Mouse (Mus musculus) heart, embryonic 14.5 days (tissue): ENCODE results near the gene Plcd3. TPM values are rescaled to one million over a fixed set of nuclear protein-coding genes. Genes with fewer than 3 reads are reported as not detected.
A peak's percentile ranks its signal among the peaks of the same experiment; 100 is the strongest.

Experiments used
- ATAC-seq: fragments of 200-750 bp; cut with Nextera tagmentation; 2 replicates; pipeline ENCODE4 v1.8.0; 2017; ENCODE audit warnings: low read depth, moderate TSS enrichment; ENCODE audit not compliant: insufficient number of reproducible peaks, insufficient read depth, low FRiP score
- H3K27ac ChIP-seq, 2 experiments: fragments of 200-500 bp in 1 of 2; fragments of 300-500 bp in 1 of 2; sonication (generic) in 1 of 2; replicated peaks in 1 of 2; 2 replicates each; pipeline ENCODE4 v1.5.1; 2012 to 2014; ENCODE audit warnings: low read depth in 2 of 2, low read length in 2 of 2, control low read depth in 1 of 2, mild to moderate bottlenecking in 1 of 2, mixed read lengths in 1 of 2; ENCODE audit not compliant: control insufficient read depth in 1 of 2, insufficient read depth in 1 of 2
- H3K27me3 ChIP-seq: fragments of 300-500 bp; sonication (generic); 2 replicates; pipeline ENCODE4 v1.6.1; 2014; ENCODE audit warnings: mild to moderate bottlenecking, low read length, control low read depth; ENCODE audit not compliant: control insufficient read depth, insufficient read depth
- H3K36me3 ChIP-seq: fragments of 300-500 bp; sonication (generic); 2 replicates; pipeline ENCODE4 v1.6.1; 2014; ENCODE audit warnings: mild to moderate bottlenecking, control low read depth, low read length, mixed read lengths; ENCODE audit not compliant: control insufficient read depth, insufficient read depth
- H3K4me1 ChIP-seq, 2 experiments: fragments of 200-500 bp in 1 of 2; fragments of 300-500 bp in 1 of 2; sonication (generic) in 1 of 2; 2 replicates each; pipeline ENCODE4 v1.6.1; 2012 to 2014; ENCODE audit warnings: low read length in 2 of 2, control low read depth in 1 of 2, mixed read lengths in 1 of 2; ENCODE audit not compliant: control insufficient read depth in 2 of 2, insufficient read depth in 2 of 2
- H3K4me2 ChIP-seq: fragments of 300-500 bp; sonication (generic); 2 replicates; pipeline ENCODE4 v1.6.1; 2014; ENCODE audit warnings: mild to moderate bottlenecking, low read length
- H3K4me3 ChIP-seq, 2 experiments: fragments of 200-500 bp in 1 of 2; fragments of 300-500 bp in 1 of 2; sonication (generic) in 1 of 2; 2 replicates each; pipeline ENCODE4 v1.5.1; 2012 to 2014; ENCODE audit warnings: low read length in 2 of 2, mild to moderate bottlenecking in 2 of 2, control low read depth in 1 of 2, low read depth in 1 of 2, moderate library complexity in 1 of 2; ENCODE audit not compliant: control insufficient read depth in 1 of 2, insufficient read depth in 1 of 2
- H3K9ac ChIP-seq: fragments of 300-500 bp; sonication (generic); 2 replicates; pipeline ENCODE4 v1.6.1; 2014; ENCODE audit warnings: mild to moderate bottlenecking, low read length
- H3K9me3 ChIP-seq: fragments of 300-500 bp; sonication (generic); 2 replicates; pipeline ENCODE4 v1.6.1; 2016; ENCODE audit warnings: low read length, control low read depth; ENCODE audit not compliant: control insufficient read depth
- WGBS: fragments of 180-500 bp; shearing (Covaris S2); extraction: QIAGEN DNeasy Blood & Tissue Kit; methylation state at CpG from one replicate; pipeline ENCODE4 v1.1.7; 2014; 5-methylcytosine and 5-hydroxymethylcytosine counted together
- polyA plus RNA-seq: library from polyadenylated mRNA; unstranded; fragments of >200 nt; fragmentation: Nextera tagmentation; extraction: Ambion mirVana; gene quantifications from 2 replicates; pipeline ENCODE4 v1.2.1, GENCODE M21; 2014

Plcd3 gene
- polyA plus RNA-seq, 1 experiment from 2014 or later, result 6.9 TPM

- peak; percentile 87 for ATAC-seq
- no peaks in the 10 kb centered on the region for H3K27me3 ChIP-seq
- H3K36me3 ChIP-seq, result no peaks in the 10 kb centered on the region
These were observed 31.4 kb upstream of the Plcd3 start for GRCm38 (mm10) chr11:103132576-103133455.

GRCm38 (mm10) chr11:103131701-103132575 lies 30.5 kb upstream of the Plcd3 start, which contains the start of gene Hexim2:
Hexim2 (plus strand) TSS chr11:103132429.
- under 1% methylated on average over 35 of the region's 39 CpGs for WGBS
- Histone ChIP-seq H3K9me3 (no peaks in the 10 kb centered on the region), H3K4me2 (peak within 1 kb of the TSS; percentile 84), H3K27me3 (no peaks in the 10 kb centered on the region), H3K9ac (peak within 1 kb of the TSS; percentile 100), H3K36me3 (no peaks in the 10 kb centered on the region), H3K4me3 (peak within 1 kb of the TSS; percentile 85 to 98), H3K4me1 (peaks cover 10 to 32% of the 10 kb centered on the region in 2 experiments), H3K27ac (peak within 1 kb of the TSS; percentile 96 to 100)
- peak; percentile 70 for ATAC-seq

More at GRCm38 (mm10) chr11:103132576-103133455, 31.4 kb upstream of the Plcd3 start:
- under 1% methylated on average over 57 of the region's 58 CpGs for WGBS
- Histone ChIP-seq H3K4me1 (peaks cover 10 to 32% of the 10 kb centered on the region in 2 experiments), H3K9ac (peak overlapping the region; percentile 100), H3K9me3 (no peaks in the 10 kb centered on the region), H3K4me3 (peak overlapping the region; percentile 85 to 98), H3K27ac (peak overlapping the region; percentile 96 to 100), H3K4me2 (peak overlapping the region; percentile 84)

GRCm38 (mm10) chr11:103120315-103120714 lies 18.9 kb upstream of the Plcd3 start:
- ATAC-seq, result no peak
- H3K27ac ChIP-seq, result no peak overlapping the region
- H3K4me3 ChIP-seq, result no peak overlapping the region
- 38% methylated on average over 5 of the region's 5 CpGs for WGBS
- no peak overlapping the region for H3K9ac ChIP-seq
- H3K27me3 ChIP-seq, result no peaks in the 10 kb centered on the region
- peaks cover 0 to 6% of the 10 kb centered on the region in 2 experiments; a peak in 2 of 4 replicates for H3K4me1 ChIP-seq
- H3K4me2 ChIP-seq, result no peak overlapping the region
- no peaks in the 10 kb centered on the region for H3K36me3 ChIP-seq
- H3K9me3 ChIP-seq, result no peaks in the 10 kb centered on the region

- Histone ChIP-seq H3K4me1 (peaks cover 4 to 9% of the 10 kb centered on the region in 2 experiments), H3K27me3 (no peaks in the 10 kb centered on the region), H3K36me3 (no peaks in the 10 kb centered on the region), H3K4me3 (no peak overlapping the region), H3K9me3 (no peaks in the 10 kb centered on the region), H3K9ac (no peak overlapping the region), H3K27ac (no peak overlapping the region), H3K4me2 (no peak overlapping the region)
- no peak for ATAC-seq
- 42% methylated on average over 5 of the region's 5 CpGs for WGBS
These were observed 18.2 kb upstream of the Plcd3 start for GRCm38 (mm10) chr11:103119609-103120008.

GRCm38 (mm10) chr11:103118866-103119265 lies 17.4 kb upstream of the Plcd3 start:
- ATAC-seq, result no peak
- H3K4me3 ChIP-seq, result peak overlapping the region in 1 of 2 experiments; percentile 73; a peak in 1 of 4 replicates
- H3K9me3 ChIP-seq, result no peaks in the 10 kb centered on the region
- peak overlapping the region; percentile 97 for H3K4me2 ChIP-seq
- H3K27ac ChIP-seq, result no peak overlapping the region
- no peaks in the 10 kb centered on the region for H3K36me3 ChIP-seq
- peaks cover 7 to 12% of the 10 kb centered on the region in 2 experiments for H3K4me1 ChIP-seq
- WGBS, result 85% methylated on average over 2 of the region's 2 CpGs
- peak overlapping the region; percentile 86; the same call in 1 of the 2 replicates for H3K9ac ChIP-seq
- no peaks in the 10 kb centered on the region for H3K27me3 ChIP-seq

- under 1% methylated on average over 38 of the region's 38 CpGs for WGBS
- peak overlapping the region; percentile 73 to 77 for H3K4me3 ChIP-seq
- peak overlapping the region; percentile 86 for H3K9ac ChIP-seq
- no peaks in the 10 kb centered on the region for H3K27me3 ChIP-seq
- peaks cover 11 to 18% of the 10 kb centered on the region in 2 experiments for H3K4me1 ChIP-seq
- peak overlapping the region; percentile 70 to 89 for H3K27ac ChIP-seq
- ATAC-seq, result no peak
- no peaks in the 10 kb centered on the region for H3K9me3 ChIP-seq
- peak overlapping the region; percentile 97 for H3K4me2 ChIP-seq
- no peaks in the 10 kb centered on the region for H3K36me3 ChIP-seq
These were observed 16.1 kb upstream of the Plcd3 start for GRCm38 (mm10) chr11:103117591-103118009.

GRCm38 (mm10) chr11:103116959-103117590 lies 15.6 kb upstream of the Plcd3 start:
- Histone ChIP-seq H3K4me2 (peak overlapping the region; percentile 97), H3K9me3 (no peaks in the 10 kb centered on the region), H3K27me3 (no peaks in the 10 kb centered on the region), H3K4me1 (peaks cover 15 to 21% of the 10 kb centered on the region in 2 experiments), H3K36me3 (no peaks in the 10 kb centered on the region), H3K27ac (peak overlapping the region; percentile 79 to 89), H3K9ac (peak overlapping the region; percentile 86), H3K4me3 (peak overlapping the region; percentile 73 to 77)
- under 1% methylated on average over 35 of the region's 35 CpGs for WGBS
- ATAC-seq, result peak; percentile 22; the same call in 1 of the 2 replicates
